Mouse (Mus musculus): Measurements from ENCODE around the gene Vps51. TPM values are rescaled to one million over a fixed set of nuclear protein-coding genes. Genes with fewer than 3 reads are reported as not detected.

The Vps51 gene
- 48.1 and 48.4 TPM in 2 replicates for polyA plus RNA-seq (2015; fragmentation: Nextera tagmentation; extraction: Ambion mirVana)

- H3K27me3 ChIP-seq (replicated peaks) = no peaks in the 10 kb centered on the region
- H3K9ac ChIP-seq = peak within 1 kb of the TSS; percentile 82
- peaks cover 13% of the 10 kb centered on the region for H3K4me1 ChIP-seq
- H3K4me2 ChIP-seq = peak within 1 kb of the TSS; percentile 79
- peaks cover 53% of the 10 kb centered on the region for H3K36me3 ChIP-seq
- H3K9me3 ChIP-seq = no peaks in the 10 kb centered on the region
- ATAC-seq (ENCODE audit: extremely low read depth, insufficient number of reproducible peaks, low FRiP score, low TSS enrichment) = peak; percentile 45
- H3K27ac ChIP-seq (replicated peaks) = peak within 1 kb of the TSS; percentile 69
- H3K4me3 ChIP-seq = peak within 1 kb of the TSS; percentile 72
- WGBS = 1% methylated on average over 33 of the region's 33 CpGs
Observed at GRCm38 (mm10) chr19:6076564-6077393, at the start of gene Vps51. Gene Vps51, minus strand, starts transcription at chr19:6077231.

DNA sequence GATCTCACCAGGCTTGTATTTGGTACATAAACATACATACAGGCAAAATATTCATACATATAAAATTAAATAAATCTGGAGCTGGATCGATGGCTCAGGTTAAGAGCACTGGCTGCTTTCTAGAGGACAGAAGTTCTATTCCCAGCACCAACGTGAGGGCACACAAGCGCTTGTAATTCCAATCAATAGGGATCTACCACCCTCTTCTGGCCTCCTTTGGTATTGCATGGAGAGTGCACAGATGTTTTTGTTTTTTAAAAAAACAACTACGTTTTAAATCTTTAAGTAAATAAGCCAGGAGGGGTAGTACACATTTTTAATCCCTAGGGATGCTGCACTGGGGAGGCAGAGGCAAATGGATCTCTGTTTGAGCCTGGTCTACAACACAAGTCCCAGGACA, 49.3 kb upstream of the Vps51 start:
- Histone ChIP-seq H3K36me3 (peaks cover 3% of the 10 kb centered on the region), H3K4me1 (peaks cover 13% of the 10 kb centered on the region; the same call in 1 of the 2 replicates), H3K27me3 (replicated peaks) (no peaks in the 10 kb centered on the region), H3K27ac (replicated peaks) (no peak overlapping the region), H3K4me2 (peak overlapping the region; percentile 73; the same call in 1 of the 2 replicates), H3K9me3 (no peaks in the 10 kb centered on the region; the same call in 1 of the 2 replicates), H3K4me3 (no peak overlapping the region), H3K9ac (no peak overlapping the region)
- ATAC-seq (ENCODE audit: extremely low read depth, insufficient number of reproducible peaks, low FRiP score, low TSS enrichment) = no peak
- 23% methylated on average over 4 of the region's 4 CpGs for WGBS

DNA sequence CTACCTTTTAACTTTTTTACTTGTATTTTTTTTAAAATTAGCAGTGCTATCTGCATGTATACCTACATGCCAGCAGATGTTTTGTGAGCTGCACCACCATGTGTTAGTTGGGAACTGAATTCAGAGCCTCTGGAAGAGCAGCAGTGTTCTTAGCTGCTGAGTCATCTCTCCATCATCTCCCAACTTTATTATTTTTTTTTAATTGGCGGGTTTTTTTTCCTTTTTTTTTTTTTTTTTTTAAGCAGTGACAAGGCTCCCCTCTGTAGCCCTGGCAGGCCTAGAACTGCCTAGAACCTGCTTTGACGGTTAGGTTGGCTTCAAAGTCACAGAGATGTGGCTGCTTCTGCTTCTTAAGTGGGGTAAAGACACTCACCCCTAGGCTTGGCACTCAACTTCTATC, 47.9 kb upstream of the Vps51 start:
- Histone ChIP-seq H3K36me3 (peaks cover 16% of the 10 kb centered on the region), H3K4me2 (no peak overlapping the region), H3K27me3 (replicated peaks) (no peaks in the 10 kb centered on the region), H3K4me3 (no peak overlapping the region), H3K9me3 (no peaks in the 10 kb centered on the region; the same call in 1 of the 2 replicates), H3K27ac (replicated peaks) (no peak overlapping the region), H3K9ac (no peak overlapping the region), H3K4me1 (peaks cover 13% of the 10 kb centered on the region; the same call in 1 of the 2 replicates)
- no peak for ATAC-seq (ENCODE audit: extremely low read depth, insufficient number of reproducible peaks, low FRiP score, low TSS enrichment)
- 75% methylated on average over 2 of the region's 2 CpGs for WGBS

- Histone ChIP-seq H3K36me3 (peaks cover 18% of the 10 kb centered on the region), H3K9ac (no peak overlapping the region; the same call in 1 of the 2 replicates), H3K4me1 (peaks cover 14% of the 10 kb centered on the region), H3K9me3 (no peaks in the 10 kb centered on the region; the same call in 1 of the 2 replicates), H3K27ac (replicated peaks) (no peak overlapping the region), H3K27me3 (replicated peaks) (no peaks in the 10 kb centered on the region), H3K4me3 (no peak overlapping the region), H3K4me2 (no peak overlapping the region)
- 83% methylated on average over 8 of the region's 8 CpGs for WGBS
- no peak for ATAC-seq (ENCODE audit: extremely low read depth, insufficient number of reproducible peaks, low FRiP score, low TSS enrichment)
Observed at GRCm38 (mm10) chr19:6123330-6123729, 46.3 kb upstream of the Vps51 start.

DNA sequence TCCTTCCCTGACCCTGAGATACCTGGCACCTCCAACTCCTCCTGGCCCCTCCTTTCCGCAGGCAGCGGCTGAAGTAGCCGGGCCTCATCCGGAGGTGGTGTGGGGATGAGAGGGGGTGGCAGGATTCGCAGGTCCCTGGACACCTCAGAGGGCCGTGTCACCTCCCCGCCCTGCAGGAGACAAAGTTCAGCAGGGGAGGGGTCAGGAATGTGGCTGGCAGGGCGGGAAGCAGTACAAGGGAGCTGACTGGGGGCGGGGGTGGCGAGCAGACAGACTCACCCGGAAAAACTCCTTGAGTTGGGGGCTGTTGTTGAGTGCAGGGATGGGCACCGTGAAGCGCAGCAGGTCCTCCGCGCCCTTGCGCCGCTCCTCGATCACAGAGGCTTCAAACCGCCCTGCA, 44.7 kb upstream of the Vps51 start:
- no peaks in the 10 kb centered on the region for H3K27me3 ChIP-seq (replicated peaks)
- no peak overlapping the region for H3K27ac ChIP-seq (replicated peaks)
- H3K9ac ChIP-seq = peak overlapping the region; percentile 59
- ATAC-seq (ENCODE audit: extremely low read depth, insufficient number of reproducible peaks, low FRiP score, low TSS enrichment) = no peak
- peak overlapping the region; percentile 30; the same call in 1 of the 2 replicates for H3K4me2 ChIP-seq
- peaks cover 20% of the 10 kb centered on the region for H3K36me3 ChIP-seq
- H3K4me1 ChIP-seq = peaks cover 14% of the 10 kb centered on the region
- H3K9me3 ChIP-seq = no peaks in the 10 kb centered on the region; the same call in 1 of the 2 replicates
- H3K4me3 ChIP-seq = no peak overlapping the region
- 22% methylated on average over 19 of the region's 19 CpGs for WGBS

DNA sequence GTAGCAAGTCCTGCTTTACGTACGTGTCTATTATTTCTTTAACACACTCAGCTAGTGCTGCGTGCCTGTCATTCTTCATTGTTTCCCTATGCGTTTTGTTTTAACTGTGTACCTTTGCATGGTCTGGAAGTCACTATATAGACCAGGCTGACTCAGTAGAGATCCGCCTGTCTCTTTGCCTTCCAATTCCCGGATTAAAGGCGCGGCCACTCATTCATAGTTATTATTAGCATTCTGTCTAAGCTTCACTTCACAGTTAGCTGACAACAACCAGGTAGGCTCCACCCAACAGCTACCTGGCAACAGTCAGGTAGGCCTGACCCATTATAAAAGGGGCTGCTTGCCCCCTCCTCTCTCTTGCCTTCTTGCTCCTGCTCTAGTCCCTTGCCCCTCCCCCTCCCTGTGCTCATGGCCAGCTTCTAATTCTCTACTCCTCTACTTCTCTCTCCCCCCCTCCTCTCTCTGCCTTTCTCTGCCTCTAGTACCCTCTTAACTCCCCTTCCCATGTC, 41.7 kb upstream of the Vps51 start:
- Histone ChIP-seq H3K4me3 (peak overlapping the region; percentile 90), H3K36me3 (peaks cover 48% of the 10 kb centered on the region), H3K9me3 (no peaks in the 10 kb centered on the region), H3K27ac (replicated peaks) (peak overlapping the region; percentile 97), H3K9ac (peak overlapping the region; percentile 94), H3K27me3 (replicated peaks) (no peaks in the 10 kb centered on the region), H3K4me1 (peaks cover 22% of the 10 kb centered on the region), H3K4me2 (peak overlapping the region; percentile 92)
- no peak for ATAC-seq (ENCODE audit: extremely low read depth, insufficient number of reproducible peaks, low FRiP score, low TSS enrichment)
- WGBS = 2% methylated on average over 8 of the region's 8 CpGs

GRCm38 (mm10) chr19:6117986-6118676, 41.1 kb upstream of the Vps51 start, which contains the start of gene Sac3d1:
Gene Sac3d1, minus strand, starts transcription at chr19:6118650.
- peaks cover 50% of the 10 kb centered on the region for H3K36me3 ChIP-seq
- H3K9ac ChIP-seq = peak within 1 kb of the TSS; percentile 94
- no peaks in the 10 kb centered on the region for H3K9me3 ChIP-seq
- peak within 1 kb of the TSS; percentile 97 for H3K27ac ChIP-seq (replicated peaks)
- ATAC-seq (ENCODE audit: extremely low read depth, insufficient number of reproducible peaks, low FRiP score, low TSS enrichment) = peak; percentile 65; the same call in 1 of the 2 replicates
- under 1% methylated on average over 77 of the region's 77 CpGs for WGBS
- H3K4me1 ChIP-seq = peaks cover 22% of the 10 kb centered on the region
- H3K27me3 ChIP-seq (replicated peaks) = no peaks in the 10 kb centered on the region
- H3K4me3 ChIP-seq = peak within 1 kb of the TSS; percentile 90
- H3K4me2 ChIP-seq = peak within 1 kb of the TSS; percentile 92

DNA sequence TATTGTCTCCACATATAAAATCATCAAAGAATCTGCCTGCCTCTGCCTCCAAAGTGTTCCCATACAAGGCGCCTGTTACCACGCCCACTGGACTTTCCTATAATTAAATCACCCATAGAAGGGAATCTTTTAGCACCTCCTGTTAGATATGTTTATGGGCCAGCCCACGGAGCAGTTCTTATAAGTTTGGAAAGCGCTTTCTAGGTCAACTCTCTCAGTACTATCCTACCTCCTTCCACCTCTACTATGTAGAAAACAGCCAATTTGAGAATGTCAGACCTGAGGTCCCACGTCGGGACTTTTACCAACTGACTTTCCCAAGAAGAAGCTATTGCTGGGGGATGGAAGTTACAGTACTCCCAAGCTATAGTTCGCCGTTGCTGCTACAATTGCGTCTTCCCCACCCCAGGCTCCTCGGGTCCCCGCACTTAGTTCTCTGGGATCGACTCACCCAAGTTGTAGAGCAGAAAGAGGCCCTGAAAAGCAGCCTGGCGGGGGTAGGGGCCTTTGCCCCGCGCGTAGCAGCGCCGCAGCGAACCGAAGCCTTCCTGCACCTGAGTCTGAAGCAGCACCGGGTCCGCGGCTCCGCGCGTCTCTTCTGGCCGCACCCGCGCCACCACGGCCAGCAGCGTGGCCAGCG, 40.4 kb upstream of the Vps51 start:
- 5% methylated on average over 32 of the region's 32 CpGs for WGBS
- no peak; the same call in 1 of the 2 replicates for ATAC-seq (ENCODE audit: extremely low read depth, insufficient number of reproducible peaks, low FRiP score, low TSS enrichment)
- H3K4me3 ChIP-seq = peak overlapping the region; percentile 90
- peaks cover 22% of the 10 kb centered on the region for H3K4me1 ChIP-seq
- H3K27me3 ChIP-seq (replicated peaks) = no peaks in the 10 kb centered on the region
- peak overlapping the region; percentile 94 for H3K9ac ChIP-seq
- H3K27ac ChIP-seq (replicated peaks) = peak overlapping the region; percentile 97
- H3K36me3 ChIP-seq = peaks cover 50% of the 10 kb centered on the region
- no peaks in the 10 kb centered on the region for H3K9me3 ChIP-seq
- H3K4me2 ChIP-seq = peak overlapping the region; percentile 92

GRCm38 (mm10) chr19:6116113-6116850, 39.3 kb upstream of the Vps51 start:
- H3K36me3 ChIP-seq = peaks cover 47% of the 10 kb centered on the region
- 88% methylated on average over 15 of the region's 15 CpGs for WGBS
- peak overlapping the region; percentile 90 for H3K4me3 ChIP-seq
- peak overlapping the region; percentile 94 for H3K9ac ChIP-seq
- peak overlapping the region; percentile 92 for H3K4me2 ChIP-seq
- H3K4me1 ChIP-seq = peaks cover 22% of the 10 kb centered on the region
- no peaks in the 10 kb centered on the region for H3K9me3 ChIP-seq
- H3K27me3 ChIP-seq (replicated peaks) = no peaks in the 10 kb centered on the region
- ATAC-seq (ENCODE audit: extremely low read depth, insufficient number of reproducible peaks, low FRiP score, low TSS enrichment) = no peak
- H3K27ac ChIP-seq (replicated peaks) = peak overlapping the region; percentile 17; the same call in 1 of the 2 replicates

- Histone ChIP-seq H3K36me3 (peaks cover 32% of the 10 kb centered on the region), H3K9ac (no peak overlapping the region), H3K27ac (replicated peaks) (no peak overlapping the region), H3K9me3 (no peaks in the 10 kb centered on the region), H3K4me2 (no peak overlapping the region), H3K4me1 (peaks cover 16% of the 10 kb centered on the region), H3K27me3 (replicated peaks) (no peaks in the 10 kb centered on the region), H3K4me3 (no peak overlapping the region)
- WGBS = 54% methylated on average over 6 of the region's 6 CpGs
- no peak for ATAC-seq (ENCODE audit: extremely low read depth, insufficient number of reproducible peaks, low FRiP score, low TSS enrichment)
Observed at GRCm38 (mm10) chr19:6113116-6113515, 36.1 kb upstream of the Vps51 start.
